Mouse (Mus musculus): Measurements from ENCODE around the gene Actl11.
A peak's percentile ranks its signal among the peaks of the same experiment; 100 is the strongest.

Actl11 gene

DNA sequence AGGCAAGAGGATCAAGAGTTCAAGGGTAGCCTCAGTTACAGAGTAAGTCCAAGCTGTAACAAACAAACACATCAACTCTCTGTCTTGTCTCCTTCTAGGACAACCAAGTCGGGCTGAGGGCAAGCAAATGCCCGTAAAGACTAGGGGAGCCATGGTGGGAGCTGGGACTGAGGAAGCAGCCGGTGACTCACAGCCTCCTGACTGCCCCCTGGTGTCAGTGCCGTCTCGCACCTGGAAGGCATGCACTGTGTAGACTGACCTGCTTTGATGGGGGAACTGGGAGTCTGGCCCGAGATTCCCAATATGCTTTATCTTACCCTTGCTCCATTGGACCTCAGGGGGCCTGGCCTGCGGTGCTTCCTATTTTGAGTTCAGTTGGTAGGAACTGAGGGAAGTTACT is 5.2 kb upstream of the Actl11 start:
- peak; percentile 75 for DNase-seq

DNA sequence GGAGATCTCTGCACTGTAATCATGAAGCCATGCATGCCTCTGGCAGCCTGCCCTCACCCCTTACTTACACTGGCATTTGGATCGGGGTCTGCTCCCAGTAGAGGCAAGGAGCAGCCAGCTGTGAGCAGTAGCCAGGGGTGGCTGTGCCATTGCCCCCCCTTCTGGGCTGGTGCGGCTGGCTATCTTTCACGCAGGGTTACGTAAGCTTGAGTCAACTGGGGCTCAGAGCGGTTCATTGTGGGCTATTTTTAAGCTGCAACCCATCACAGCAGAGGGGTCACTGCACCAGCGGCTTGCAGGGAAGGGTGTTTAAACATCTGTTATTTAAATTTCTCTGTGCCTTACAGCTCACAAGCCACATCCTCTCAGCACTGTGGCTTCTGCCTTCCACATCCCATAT is 4.3 kb upstream of the Actl11 start:
- peak; percentile 24 for DNase-seq

DNA sequence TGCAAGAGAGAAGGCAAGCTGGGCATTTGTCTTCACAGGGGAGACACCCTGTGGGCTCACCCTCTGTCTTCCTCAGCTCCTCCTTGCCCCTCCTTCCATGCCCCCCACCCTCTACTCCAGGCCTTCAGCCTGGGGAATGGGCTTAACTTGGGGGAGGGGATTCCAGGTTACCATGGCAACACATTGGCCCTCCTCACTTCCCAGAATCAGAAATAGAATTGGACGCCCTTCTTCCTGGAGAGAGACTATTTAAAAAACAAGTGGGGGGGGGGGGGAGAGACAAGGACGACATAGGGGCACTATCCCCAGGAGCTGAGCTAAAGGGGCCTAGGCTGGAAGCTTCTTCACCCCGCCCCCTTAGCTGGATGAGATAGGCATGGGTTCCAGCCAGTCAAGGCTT is 3.0 kb upstream of the Actl11 start:
- DNase-seq = no peak

DNA sequence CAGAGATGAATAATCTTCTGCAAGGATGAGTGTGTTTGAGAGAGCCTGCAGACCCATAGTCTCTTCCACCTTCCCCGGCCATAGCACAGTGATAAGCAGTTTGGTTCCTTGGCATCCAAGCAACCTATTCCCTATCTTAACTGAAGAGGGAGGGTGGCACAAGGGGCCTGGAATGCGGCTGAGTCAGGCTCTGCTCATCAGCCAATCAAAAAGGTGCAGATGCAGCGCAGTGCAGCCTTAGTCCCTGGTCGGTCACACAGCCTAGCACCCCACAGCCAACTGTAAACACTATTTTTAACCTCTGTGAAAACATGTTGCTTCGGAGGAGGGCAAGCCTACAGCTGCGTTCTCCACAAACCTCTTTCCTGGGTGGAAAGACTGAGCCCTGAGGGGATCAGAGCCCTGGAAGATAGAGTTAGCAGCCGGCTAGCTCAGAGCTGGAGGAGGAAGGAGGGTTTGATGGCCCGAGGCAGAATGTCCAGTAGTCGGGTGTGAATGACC is 1.3 kb upstream of the Actl11 start:
- DNase-seq = no peak

DNA sequence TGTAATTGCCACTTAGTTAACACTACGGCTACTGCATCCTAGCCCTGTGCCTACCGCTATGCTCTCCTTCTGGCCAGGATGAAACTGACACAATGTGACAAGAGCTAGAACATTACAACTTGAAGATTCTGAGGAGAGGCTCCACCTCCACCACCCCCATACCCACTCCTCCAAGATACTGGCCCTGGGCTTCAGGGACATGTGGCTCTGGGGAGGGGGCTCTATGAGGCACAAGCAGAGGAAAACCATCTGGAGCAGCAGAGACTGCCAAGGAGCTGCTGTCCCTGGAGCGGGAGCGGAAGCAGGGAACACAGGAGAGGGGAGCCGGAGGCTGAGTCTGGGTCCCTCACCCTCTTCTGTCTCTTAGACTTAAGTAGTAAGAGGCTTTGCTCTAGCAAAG is 520 bp upstream of the Actl11 start:
- DNase-seq = peak; percentile 38

DNA sequence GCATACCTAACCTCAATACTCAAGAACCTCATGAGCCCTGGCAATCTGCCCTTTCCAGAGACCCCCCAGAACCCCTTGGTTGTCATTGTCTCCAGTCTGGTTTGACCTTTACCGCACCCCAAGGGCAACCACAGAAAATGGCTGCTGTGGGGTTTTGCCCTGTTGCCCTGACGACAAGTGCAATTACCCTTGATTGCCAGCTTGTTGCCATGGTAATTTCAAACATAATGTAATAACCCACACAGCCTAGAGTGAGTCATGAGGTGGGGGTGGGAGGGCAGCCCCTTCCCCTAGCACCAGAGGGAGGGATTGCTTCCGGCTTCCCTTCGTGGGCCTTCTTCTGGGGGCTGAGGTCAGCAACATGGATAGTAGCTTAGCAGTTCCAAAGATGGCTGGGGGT is 4.0 kb downstream of the Actl11 start:
- DNase-seq = no peak

DNA sequence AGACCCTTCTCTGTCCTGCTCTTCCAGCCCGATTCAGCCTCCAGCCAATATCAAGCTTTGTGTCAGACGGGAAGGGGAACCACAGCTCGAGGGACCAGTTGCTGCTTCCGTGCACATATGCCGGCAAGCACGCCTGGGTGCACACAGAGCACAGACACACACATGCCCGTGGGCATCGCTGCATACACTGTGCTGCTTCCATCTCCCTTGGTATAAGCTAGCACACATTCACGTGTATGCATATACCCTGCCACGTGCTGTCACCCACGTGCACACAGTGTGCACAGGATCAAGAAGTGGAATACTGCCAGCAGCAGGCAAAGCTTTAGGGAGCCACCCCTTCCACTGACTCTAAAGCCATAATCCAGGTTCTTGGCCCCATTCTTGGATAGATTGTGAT is 5.9 kb downstream of the Actl11 start:
- no peak for DNase-seq

DNA sequence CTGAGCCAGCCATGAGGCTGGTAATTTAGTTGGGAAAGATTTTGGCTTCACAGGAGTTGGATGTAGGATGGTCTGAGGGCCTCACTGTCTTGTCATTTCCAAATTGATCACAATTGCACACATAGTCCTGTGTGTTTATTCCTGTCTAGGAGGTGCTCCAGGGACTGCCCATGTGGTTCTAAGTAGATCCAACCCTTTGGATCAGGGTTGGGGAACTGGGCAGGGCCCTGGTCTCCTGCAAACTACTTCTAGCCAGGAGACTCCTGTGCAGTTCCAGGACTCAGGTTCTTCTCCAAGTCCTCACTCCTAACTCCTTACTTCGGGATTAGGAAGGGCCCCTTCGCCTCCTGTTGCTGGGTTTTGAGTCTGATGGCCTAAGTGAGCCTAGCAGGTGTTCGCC is 7.1 kb downstream of the Actl11 start, which contains the start of gene Camkv:
Gene Camkv, plus strand, starts transcription at position 301 of the 400 bp plus-strand sequence.
- no peak for DNase-seq

DNA sequence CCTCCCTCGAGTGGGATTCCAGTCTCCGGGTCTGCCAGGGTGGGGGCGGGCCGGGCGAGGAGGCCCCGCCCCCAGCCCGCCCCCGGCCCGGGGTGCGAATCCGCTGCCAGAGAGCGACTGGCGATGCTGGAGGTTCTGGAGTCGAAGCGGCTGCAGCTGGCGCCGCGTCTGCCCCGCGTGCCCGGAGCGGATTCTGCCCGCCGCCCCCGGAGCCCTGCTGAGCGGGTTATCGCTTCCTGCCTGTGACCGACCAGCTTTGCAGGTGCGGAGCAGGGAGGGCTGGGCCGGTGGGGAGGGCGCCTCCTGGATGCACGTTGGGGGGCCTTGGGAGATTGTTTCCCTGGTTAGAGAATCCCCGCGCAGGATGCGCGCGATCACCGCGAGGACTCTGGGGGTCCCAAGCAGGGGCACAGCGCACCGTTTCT is 7.5 kb downstream of the Actl11 start:
- peak; percentile 41 for DNase-seq

DNA sequence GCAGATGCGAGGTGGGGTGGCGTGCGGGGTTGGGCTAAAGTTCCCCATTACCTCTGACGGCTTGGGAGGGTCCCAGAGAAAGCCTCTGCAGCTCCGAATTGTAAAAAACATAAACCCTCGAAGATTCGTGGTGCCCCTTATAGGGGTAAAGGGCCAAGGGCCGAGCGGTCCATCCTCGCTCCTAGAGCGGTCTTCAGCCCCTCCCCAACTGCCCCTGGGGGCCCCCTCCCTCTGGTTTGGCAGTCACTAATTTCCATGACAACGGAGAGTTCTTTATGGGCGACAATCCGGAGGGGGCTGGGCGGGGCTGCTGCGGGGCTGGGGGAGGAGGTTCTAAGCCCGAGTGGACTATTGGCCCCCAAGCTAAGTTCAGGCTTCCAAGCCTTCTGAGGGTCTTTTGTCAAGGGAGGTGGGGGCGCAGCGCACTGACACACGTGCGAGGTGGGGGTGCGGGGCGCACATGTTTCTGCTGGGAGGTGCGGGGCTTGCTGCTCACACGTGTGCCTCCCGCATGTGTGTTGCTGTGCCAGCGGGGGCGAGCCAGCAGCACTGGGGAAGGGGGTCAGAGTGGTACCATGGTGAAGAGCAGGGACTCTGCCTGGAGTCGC is 8.1 kb downstream of the Actl11 start:
- no peak for DNase-seq

DNA sequence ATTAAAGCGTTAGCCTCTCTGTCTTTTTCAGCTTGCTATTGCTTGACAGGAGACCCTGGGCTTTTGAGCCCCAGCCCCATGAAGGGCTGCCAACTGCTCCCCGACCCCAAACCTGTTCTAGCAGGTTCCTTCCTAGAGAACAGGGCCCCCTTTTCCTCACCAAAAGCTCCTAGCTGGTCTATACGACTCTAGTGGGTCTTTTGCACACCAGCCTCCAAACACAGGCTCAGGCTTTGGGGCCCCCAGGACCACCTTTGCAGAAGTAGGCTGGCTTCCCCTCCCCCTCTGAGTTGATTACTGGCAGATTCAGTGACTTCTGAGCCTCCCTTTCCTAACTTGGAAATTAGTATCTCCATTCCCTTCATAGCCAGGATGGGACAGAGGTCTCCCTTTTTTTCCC is 8.6 kb downstream of the Actl11 start:
- no peak for DNase-seq

DNA sequence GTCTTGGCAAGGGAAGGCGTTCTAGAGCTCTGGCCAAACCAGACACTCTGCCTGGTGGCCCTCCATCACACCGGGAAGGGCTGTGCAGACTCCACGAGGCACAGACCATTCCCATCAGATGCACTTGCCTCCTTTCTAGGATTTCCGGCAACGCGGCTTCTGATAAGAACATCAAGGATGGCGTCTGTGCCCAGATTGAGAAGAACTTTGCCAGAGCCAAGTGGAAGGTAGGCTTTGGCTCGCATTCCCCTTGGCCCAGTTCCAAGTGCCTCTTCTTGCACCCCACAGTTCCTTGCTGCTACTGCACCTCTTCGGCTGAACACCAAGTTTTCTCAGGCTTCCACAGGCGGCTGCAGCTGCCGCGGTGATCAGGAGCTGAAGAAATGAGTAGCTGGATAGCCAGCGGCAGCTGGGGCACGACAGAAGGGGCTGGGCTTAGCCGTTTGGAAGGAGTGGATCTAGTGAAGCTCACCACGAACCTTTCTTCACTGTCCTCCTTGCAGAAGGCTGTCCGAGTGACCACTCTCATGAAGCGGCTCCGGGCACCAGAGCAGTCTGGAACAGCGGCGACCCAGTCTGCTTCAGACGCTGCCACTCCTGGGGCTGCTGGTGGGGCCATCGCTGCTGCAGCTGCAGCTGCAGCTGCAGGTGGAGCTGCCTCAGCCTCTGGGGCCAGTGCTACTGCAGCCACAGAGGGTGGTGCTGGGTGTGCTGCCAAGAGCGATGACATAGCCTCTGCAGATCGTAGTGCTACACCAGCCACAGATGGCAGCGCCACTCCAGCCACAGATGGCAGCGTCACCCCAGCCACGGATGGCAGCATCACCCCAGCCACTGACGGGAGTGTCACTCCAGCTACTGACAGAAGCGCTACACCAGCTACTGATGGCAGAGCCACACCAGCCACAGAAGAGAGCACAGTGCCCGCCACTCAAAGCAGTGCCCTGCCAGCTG is 19.2 kb downstream of the Actl11 start:
- no peak for DNase-seq

DNA sequence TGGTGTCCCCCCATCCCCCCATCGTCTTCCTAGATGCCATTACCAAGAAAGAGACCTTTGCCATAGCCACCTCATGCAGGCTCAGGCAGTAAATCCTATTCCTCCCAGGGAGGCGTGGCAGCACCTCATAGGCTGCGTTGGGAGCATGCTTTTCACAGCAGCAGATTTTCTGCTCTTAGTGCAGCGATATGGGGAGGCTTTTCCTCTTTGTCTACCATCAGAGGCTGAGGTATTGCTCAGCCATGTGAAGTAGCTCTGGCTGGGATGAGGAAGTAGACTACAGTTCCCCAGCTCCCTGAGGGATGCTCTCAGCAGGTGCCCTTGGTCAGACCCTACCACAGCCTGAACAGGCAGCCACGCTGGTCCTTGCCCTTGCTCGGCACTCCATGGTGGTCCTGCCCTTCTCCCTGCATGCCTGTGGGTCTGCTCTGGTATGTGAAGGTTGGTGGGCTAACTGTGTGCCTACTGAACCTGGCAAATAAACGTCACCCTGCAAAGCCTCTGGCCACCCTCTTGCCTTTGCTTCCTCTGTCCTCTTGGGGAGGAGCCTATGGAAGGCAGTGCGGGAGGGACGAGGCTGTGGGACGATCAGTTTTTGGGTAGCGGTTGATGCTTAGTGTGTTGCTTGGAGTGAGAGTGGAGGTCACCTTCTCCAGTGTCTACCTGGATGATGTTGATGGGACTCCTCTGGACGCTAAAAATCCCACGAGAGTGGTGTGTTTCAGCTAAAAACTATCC is 21.1 kb downstream of the Actl11 start:
- DNase-seq = no peak

DNA sequence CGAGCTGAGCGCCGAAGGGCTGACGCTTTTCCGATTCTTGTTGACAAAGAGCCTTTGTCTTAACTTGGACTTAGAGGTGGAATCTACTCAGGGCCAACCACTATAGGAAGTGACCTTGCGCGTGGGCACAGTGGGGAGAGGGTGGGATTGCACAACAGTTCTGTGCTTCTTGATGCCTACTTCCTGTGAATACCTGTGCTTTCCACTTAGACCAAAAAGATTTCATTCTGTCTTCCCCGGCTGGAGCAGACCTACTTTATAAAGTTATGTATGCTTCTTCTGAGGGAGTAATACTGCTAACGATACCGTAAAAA is 21.6 kb downstream of the Actl11 start, which contains the start of gene Traip:
Gene Traip, plus strand, starts transcription at position 215 of the 314 bp plus-strand sequence.
- DNase-seq = no peak

DNA sequence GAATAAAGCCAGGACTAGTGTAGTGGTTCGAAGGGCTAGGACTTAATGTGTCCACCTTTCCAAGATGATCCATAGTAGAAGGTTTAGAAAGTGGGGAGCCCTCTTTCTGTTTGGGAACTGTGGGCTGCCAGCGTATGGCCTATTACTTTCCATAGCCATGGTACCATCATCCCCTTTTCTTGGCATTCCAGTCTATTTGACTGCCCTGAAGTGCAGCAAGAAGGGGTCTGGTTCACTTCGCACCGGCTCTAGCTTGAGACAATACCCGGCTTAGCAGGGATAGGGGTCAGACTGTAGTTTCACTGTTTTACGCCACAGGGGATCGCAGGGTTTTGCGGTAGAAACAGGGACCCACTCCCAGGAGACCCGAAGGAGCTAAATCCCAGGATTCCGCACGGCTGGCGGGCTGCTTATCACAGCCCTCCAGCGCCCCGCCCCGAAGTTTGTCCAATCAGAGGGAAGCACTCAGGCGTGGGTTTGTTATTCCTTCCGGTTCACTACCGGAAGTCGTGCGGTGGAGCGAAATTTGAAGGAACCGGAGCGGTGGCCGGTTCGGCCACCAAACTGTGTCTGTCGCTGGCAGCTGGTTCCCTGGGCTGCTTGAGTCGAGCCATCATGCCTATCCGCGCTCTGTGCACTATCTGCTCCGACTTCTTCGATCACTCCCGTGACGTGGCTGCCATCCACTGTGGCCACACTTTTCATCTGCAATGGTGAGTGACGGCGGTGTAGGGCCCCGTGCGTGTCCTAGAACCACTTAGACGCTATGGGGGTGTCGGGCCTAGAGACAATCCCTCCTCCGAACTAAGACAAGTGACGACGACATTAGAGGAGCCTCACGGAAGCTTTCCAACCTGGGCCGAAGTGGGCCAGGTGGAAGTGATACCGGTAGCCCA is 22.4 kb downstream of the Actl11 start:
- DNase-seq = peak; percentile 96

DNA sequence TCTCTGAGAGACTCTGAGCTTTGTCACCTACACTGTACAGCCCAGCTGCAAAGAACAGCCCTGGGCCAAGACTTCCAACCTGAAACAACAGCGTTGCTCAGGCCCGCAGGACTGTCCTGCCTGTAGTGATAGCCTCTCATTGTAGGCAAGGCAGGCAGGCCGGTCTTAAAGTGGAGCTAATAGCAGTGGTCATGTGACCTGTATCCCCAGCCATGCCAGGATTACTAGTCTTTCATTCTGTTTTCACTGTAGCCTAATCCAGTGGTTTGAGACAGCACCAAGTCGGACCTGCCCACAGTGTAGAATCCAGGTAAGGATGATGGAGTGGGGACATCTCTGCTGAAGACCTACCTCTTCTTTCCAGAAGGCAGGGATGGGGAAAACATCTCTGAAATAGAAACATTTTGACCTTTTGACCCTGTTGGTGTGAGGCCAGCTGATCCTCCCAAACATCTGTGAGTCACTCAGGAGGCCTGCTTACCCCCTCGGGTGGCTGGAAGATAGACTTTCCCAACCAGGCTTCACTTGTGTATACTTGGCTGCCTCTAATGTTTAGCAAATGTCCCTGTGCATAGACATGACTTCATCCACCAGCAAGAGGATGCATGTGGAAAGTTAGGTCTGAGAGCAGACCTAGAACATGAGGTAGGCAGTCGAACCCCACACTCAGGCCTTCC is 27.5 kb downstream of the Actl11 start:
- no peak for DNase-seq

DNA sequence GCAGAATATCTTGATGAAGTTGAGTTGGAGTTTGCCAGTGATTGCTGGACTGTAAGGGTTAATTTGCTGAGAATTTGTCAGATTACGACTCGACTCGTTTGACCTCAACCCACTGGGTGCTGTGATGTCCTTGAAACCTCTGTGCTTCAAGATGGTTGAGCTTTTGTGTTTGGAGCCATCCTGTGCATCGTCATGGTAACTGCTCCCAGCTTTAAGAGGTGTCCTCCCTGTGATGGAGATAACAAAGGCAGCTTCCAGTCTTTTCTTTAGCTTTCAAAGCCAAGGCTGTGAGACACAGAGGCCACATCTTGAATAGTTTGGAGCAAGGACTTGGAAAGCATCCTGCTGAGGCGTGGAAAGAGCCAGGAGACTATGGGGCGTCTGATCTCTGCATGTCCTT is 28.9 kb downstream of the Actl11 start:
- no peak for DNase-seq

DNA sequence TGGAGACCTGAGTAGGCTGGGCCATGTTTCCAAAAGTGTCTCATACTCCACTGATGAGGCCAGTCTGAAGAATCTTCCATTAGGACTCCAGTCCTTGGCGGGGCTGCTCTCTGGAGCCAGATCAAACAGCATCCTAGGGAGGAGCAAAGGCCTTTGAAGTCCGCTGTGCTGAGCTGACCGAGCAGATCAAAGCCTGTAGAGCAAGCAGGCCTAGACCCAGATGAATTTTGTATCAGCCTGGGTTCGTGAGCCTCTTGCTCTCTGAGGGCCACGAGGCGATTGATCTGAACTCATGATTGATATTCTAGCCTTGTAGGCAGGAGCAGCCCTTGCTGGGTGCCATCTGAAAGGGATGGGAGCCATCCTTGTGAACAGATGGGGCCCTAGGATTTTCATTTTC is 31.6 kb downstream of the Actl11 start:
- no peak for DNase-seq

DNA sequence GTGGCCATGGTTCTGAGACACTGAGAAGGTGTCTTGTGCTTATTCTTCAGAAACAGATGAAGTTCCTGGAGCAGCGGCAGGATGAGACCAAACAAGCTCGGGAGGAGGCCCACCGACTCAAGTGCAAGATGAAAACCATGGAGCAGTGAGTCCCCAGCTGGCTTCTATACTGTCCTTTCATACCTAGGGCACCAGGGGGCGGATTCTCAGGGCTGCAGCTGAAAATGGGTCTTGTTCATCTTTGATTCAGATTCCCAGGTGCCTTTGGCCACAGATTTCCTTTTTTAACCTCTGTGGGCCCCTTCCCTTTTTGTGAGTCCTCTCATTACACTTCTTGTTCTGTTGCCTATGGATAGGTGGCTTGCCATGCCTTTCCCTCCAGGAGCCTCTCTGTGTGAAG is 32.7 kb downstream of the Actl11 start:
- DNase-seq = no peak

DNA sequence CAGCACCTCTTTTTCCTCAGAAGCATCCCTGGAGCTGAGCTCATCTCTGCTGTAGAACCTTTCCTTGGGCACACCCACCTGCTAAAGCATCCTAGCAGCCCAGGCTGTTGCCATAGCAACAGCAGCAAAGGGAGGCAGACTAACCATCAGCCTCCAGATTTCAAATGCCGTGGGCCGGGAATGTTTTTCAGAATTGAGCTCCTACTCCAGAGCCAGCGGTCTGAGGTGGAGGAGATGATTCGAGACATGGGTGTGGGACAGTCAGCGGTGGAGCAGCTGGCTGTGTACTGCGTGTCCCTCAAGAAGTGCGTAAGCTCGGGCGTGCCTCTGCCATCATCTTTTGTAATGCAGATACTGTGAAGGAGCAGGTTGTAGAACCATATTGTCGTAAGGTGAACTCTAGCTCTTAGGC is 33.1 kb downstream of the Actl11 start:
- no peak for DNase-seq

DNA sequence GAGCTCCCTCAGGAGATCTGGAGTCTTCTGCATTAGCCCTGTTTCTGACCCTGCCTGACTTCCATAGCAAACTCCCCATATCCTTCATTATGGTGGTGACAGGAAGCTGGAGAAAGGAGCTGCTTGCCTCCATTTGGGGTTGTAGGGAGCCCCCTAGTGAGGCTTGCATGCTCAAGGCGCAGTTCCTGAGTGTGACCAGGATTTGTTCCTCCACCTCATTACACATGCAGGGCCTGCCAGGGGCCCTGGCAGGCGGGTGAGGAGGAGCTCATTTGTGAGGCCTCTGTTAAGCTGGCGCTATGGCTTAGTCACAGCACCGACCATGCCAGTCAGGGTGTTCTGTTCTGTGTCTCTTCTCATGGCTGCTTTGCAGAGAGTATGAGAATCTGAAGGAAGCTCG is 33.6 kb downstream of the Actl11 start:
- peak; percentile 58 for DNase-seq

DNA sequence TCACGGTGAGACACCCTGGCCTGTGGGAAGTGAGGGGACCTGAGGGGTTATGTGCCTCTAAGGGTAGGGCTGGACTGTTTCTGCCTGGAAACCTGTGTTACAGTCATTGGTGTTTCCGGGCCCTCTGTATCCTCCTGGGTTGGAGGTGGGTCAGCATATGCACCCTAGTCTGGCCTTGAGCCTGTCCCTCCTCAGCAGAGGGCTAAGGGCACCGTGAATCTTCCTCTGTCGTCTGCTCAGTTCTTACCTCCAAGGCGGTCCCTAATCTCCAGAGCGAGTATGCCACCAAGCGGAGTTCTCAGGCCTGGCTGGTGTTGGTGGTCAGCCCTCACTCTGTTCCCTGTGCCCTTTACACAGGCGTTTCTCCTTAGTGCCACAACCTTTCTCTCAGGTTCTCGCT is 34.6 kb downstream of the Actl11 start:
- no peak for DNase-seq

All from kidney, postnatal 10 days (tissue).